Mouse (Mus musculus): ENCODE data around the gene Atp8b5.

GRCm38 (mm10) chr4:43383246-43384082 is 116.5 kb downstream of the Atp8b5 start:
- no peak for TF ChIP-seq CTCF (conservative IDR thresholded peaks at IDR 0.05; ENCODE audit: low read length)
- no peak for TF ChIP-seq POU5F1 (IDR thresholded peaks at IDR 0.05; ENCODE audit: borderline replicate concordance, low read length)

Data from E14TG2a.4 (cell line).